Mouse (Mus musculus) neural tube, embryonic 14.5 days (tissue): ENCODE data around the gene Tsc22d4. TPM values are rescaled to one million over a fixed set of nuclear protein-coding genes. Genes with fewer than 3 reads are reported as not detected.

Experiments used
- polyA plus RNA-seq: library from polyadenylated mRNA; unstranded; fragments of >200 nt; fragmentation: Nextera tagmentation; extraction: Ambion mirVana; gene quantifications from 2 replicates; pipeline ENCODE4 v1.2.1, GENCODE M21; 2014

The Tsc22d4 gene
- polyA plus RNA-seq, 1 experiment from 2014 or later, result 85.1 TPM

Other genes with a start within 250 kb of the Tsc22d4 start
- gene Pop7, start 243.2 kb upstream of the Tsc22d4 start, polyA plus RNA-seq, result 82.9 and 98.3 TPM in 2 replicates
- 16.3 and 21.2 TPM in 2 replicates for gene Gigyf1, start 227.2 kb upstream of the Tsc22d4 start, polyA plus RNA-seq
- not detected in 2 replicates for gene Epo, start 212.5 kb upstream of the Tsc22d4 start, polyA plus RNA-seq
- 553 and 557 TPM in 2 replicates for gene Gnb2, start 212.2 kb upstream of the Tsc22d4 start, polyA plus RNA-seq
- 206 and 236 TPM in 2 replicates for gene Actl6b, start 192.2 kb upstream of the Tsc22d4 start, polyA plus RNA-seq
- 4.9 and 5.8 TPM in 2 replicates for gene Tfr2, start 175.9 kb upstream of the Tsc22d4 start, polyA plus RNA-seq
- gene Mospd3, start 144.7 kb upstream of the Tsc22d4 start, polyA plus RNA-seq, result 80.5 and 90.7 TPM in 2 replicates
- 2.4 and 59.1 TPM in 2 replicates for gene Pcolce, start 131.9 kb upstream of the Tsc22d4 start, polyA plus RNA-seq
- 0.19 TPM in 1 of 2 replicates, not detected in the other for gene Fbxo24, start 116.7 kb upstream of the Tsc22d4 start, polyA plus RNA-seq
- 16.0 and 18.4 TPM in 2 replicates for gene Lrch4, start 116.6 kb upstream of the Tsc22d4 start, polyA plus RNA-seq
- 6.5 and 7.9 TPM in 2 replicates for gene Gm20605, start 116.6 kb upstream of the Tsc22d4 start, polyA plus RNA-seq
- 5.7 and 5.9 TPM in 2 replicates for gene Sap25, start 104.4 kb upstream of the Tsc22d4 start, polyA plus RNA-seq
- gene Irs3, start 100.0 kb upstream of the Tsc22d4 start, polyA plus RNA-seq, result 0.31 TPM in 1 of 2 replicates, not detected in the other
- 11.3 and 12.9 TPM in 2 replicates for gene Agfg2, start 61.0 kb upstream of the Tsc22d4 start, polyA plus RNA-seq
- 13.6 and 22.3 TPM in 2 replicates for gene Nyap1, start 4.1 kb upstream of the Tsc22d4 start, polyA plus RNA-seq
- 37.8 and 43.7 TPM in 2 replicates for gene Ppp1r35, start 33.1 kb downstream of the Tsc22d4 start, polyA plus RNA-seq
- 13.1 and 17.0 TPM in 2 replicates for gene Mepce, start 41.9 kb downstream of the Tsc22d4 start, polyA plus RNA-seq
- 11.2 and 13.9 TPM in 2 replicates for gene Zcwpw1, start 42.1 kb downstream of the Tsc22d4 start, polyA plus RNA-seq
- gene Pilra, start 90.6 kb downstream of the Tsc22d4 start, polyA plus RNA-seq, result not detected in 2 replicates
- gene Pilrb1, start 112.4 kb downstream of the Tsc22d4 start, polyA plus RNA-seq, result not detected in 2 replicates
- gene Pilrb2, start 126.1 kb downstream of the Tsc22d4 start, polyA plus RNA-seq, result not detected in 2 replicates
- gene Cyp3a13, start 175.9 kb downstream of the Tsc22d4 start, polyA plus RNA-seq, result not detected in 2 replicates
- gene Gjc3, start 217.4 kb downstream of the Tsc22d4 start, polyA plus RNA-seq, result 0.31 and 0.70 TPM in 2 replicates
- not detected in 2 replicates for gene Azgp1, start 235.8 kb downstream of the Tsc22d4 start, polyA plus RNA-seq